Mouse (Mus musculus): ENCODE measurements around the gene Arhgap44. TPM values are rescaled to one million over a fixed set of nuclear protein-coding genes. Genes with fewer than 3 reads are reported as not detected.

The Arhgap44 gene
- polyA plus RNA-seq, 1 experiment, result 82.9 TPM

DNA sequence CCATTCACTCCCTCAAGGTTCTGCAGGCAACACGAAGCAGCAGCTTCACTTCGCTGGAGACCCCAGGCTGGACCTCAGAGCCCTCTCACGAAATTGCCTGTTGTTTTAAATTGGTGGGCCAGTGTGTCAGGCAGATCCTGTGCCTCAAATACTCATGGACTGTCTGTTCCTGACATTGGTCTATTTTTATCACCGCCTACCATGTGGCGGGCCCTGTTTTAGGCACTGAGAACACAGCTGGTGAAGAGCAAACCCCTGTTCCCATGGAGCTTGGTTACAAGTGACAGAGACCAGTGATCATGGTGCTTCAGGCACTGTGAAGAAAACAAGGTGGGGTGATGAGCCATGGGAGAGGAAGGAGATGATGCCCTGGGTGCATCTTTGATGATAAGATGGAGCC is 93.2 kb downstream of the Arhgap44 start:
- TF ChIP-seq CTCF (IDR thresholded peaks at IDR 0.05; ENCODE audit: borderline replicate concordance, insufficient read depth, low read depth, low read length) (no peak), POLR2A (IDR thresholded peaks at IDR 0.05; ENCODE audit: borderline replicate concordance, insufficient read depth, low read length) (no peak)
- Histone ChIP-seq H3K4me1 (ENCODE audit: control insufficient read depth, insufficient read depth, low read length) (no peaks in the 10 kb centered on the region), H3K4me3 (replicated peaks; ENCODE audit: insufficient read depth, low read depth, low read length) (no peak overlapping the region), H3K27me3 (ENCODE audit: control insufficient read depth, insufficient read depth, low read length) (no peaks in the 10 kb centered on the region), H3K27ac (ENCODE audit: insufficient read depth, low read length) (no peak overlapping the region)
- DNase-seq, result no peak
- WGBS, result 89% methylated on average over 5 of the region's 5 CpGs

DNA sequence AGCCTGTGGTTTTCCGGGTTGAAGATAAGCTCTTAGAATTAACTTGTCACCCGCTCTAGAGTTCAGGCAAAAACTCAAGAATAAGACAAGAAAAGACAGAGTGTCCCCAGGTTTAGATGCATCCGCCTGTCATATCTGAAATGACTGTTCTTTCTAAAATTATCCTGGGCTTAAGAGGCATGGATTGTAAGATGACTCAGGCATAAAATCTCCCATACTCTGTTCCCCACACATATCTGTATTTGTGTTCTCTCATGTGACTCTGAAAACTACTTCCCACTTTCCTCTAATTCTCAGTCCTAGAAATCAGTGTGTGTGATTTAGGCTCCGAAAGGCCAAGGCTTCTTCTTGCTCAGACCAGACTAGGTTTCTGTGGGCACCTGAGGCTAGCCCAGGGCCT is 93.7 kb downstream of the Arhgap44 start:
- WGBS, result 86% methylated on average over 4 of the region's 4 CpGs
- no peaks in the 10 kb centered on the region for H3K27me3 ChIP-seq (ENCODE audit: control insufficient read depth, insufficient read depth, low read length)
- no peak overlapping the region for H3K27ac ChIP-seq (ENCODE audit: insufficient read depth, low read length)
- no peak overlapping the region for H3K4me3 ChIP-seq (replicated peaks; ENCODE audit: insufficient read depth, low read depth, low read length)
- TF ChIP-seq CTCF (IDR thresholded peaks at IDR 0.05; ENCODE audit: borderline replicate concordance, insufficient read depth, low read depth, low read length) (no peak), POLR2A (IDR thresholded peaks at IDR 0.05; ENCODE audit: borderline replicate concordance, insufficient read depth, low read length) (no peak)
- H3K4me1 ChIP-seq (ENCODE audit: control insufficient read depth, insufficient read depth, low read length), result no peaks in the 10 kb centered on the region
- no peak for DNase-seq

DNA sequence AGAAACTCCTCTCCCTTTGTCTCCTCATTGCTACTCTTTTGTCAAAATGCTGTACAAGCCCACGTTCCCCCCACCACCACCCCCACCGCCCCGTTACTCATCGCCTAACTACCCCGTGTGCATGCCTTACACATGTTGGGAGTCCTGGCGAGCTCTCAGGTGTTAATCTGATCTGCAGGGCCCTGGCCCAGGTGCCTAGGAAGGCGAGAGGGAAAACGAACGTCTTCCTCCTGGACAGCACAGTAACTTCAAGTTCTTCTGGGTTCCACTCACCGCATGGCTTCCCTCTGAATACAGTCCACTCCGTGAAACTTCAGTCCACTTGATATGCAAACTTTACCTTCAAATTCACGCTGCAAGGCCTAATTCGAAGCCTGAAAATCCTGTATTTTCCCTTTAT is 97.6 kb downstream of the Arhgap44 start:
- DNase-seq, result no peak

DNA sequence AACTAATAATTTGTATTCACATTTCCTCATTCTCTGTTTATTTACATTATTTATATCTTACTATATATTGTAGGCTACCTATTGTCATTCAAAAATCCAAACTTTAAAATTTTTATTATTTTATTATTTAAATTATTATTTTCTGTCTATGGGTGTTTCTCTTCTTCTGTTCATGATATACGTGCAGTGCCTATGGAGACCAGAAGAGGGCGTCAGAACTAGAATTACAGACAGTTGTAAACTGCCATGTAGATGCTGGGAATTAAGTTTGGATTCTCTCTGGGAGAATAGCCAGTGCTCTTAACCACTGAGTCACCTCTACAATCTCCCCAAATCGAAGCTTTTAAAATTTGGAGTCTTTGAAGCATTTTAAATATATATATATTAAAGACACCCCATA is 101.3 kb downstream of the Arhgap44 start:
- Histone ChIP-seq H3K4me1 (ENCODE audit: control insufficient read depth, insufficient read depth, low read length) (0 out of 2 replicates have a peak, but pooled peaks cover 4% of the 10 kb centered on the region), H3K4me3 (replicated peaks; ENCODE audit: insufficient read depth, low read depth, low read length) (no peak overlapping the region), H3K27me3 (ENCODE audit: control insufficient read depth, insufficient read depth, low read length) (no peaks in the 10 kb centered on the region), H3K27ac (ENCODE audit: insufficient read depth, low read length) (no peak overlapping the region)
- DNase-seq, result peak in 1 of 2 experiments; percentile 21
- WGBS, result 65% methylated on average over 3 of the region's 3 CpGs
- TF ChIP-seq CTCF (IDR thresholded peaks at IDR 0.05; ENCODE audit: borderline replicate concordance, insufficient read depth, low read depth, low read length) (peak; percentile 12; the same call in 1 of the 2 replicates), POLR2A (IDR thresholded peaks at IDR 0.05; ENCODE audit: borderline replicate concordance, insufficient read depth, low read length) (no peak)

More for the DNA sequence above, 97.6 kb downstream of the Arhgap44 start:
- no peak overlapping the region for H3K27ac ChIP-seq (ENCODE audit: insufficient read depth, low read length)
- no peaks in the 10 kb centered on the region for H3K4me1 ChIP-seq (ENCODE audit: control insufficient read depth, insufficient read depth, low read length)
- no peak for TF ChIP-seq CTCF (IDR thresholded peaks at IDR 0.05; ENCODE audit: borderline replicate concordance, insufficient read depth, low read depth, low read length)
- TF ChIP-seq POLR2A (IDR thresholded peaks at IDR 0.05; ENCODE audit: borderline replicate concordance, insufficient read depth, low read length), result no peak
- WGBS, result 64% methylated on average over 13 of the region's 13 CpGs
- H3K4me3 ChIP-seq (replicated peaks; ENCODE audit: insufficient read depth, low read depth, low read length), result no peak overlapping the region
- H3K27me3 ChIP-seq (ENCODE audit: control insufficient read depth, insufficient read depth, low read length), result no peaks in the 10 kb centered on the region

DNA sequence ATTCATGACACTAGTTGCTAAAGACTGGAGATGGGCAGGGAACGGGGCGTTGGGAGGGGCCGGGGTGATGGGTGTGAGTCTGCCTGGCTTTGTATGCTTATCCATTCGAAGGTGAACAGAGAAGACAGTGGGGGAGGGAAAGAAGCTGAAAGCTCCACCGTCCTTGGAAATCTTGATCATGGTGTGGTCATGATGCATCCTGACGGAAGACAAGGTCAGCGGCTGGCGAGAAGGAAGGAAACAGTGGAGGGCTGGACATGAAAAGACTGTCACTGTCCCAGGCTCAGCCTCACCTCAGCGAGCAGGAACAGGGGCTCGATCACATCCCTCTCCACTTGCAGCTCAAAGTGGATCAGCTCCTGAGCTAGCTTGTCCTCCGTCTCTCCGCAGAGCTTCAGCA is 103.2 kb downstream of the Arhgap44 start:
- peaks cover 4% of the 10 kb centered on the region; the same call in 1 of the 2 replicates for H3K4me1 ChIP-seq (ENCODE audit: control insufficient read depth, insufficient read depth, low read length)
- H3K27ac ChIP-seq (ENCODE audit: insufficient read depth, low read length), result no peak overlapping the region
- 86% methylated on average over 12 of the region's 12 CpGs for WGBS
- DNase-seq, result no peak
- no peak for TF ChIP-seq CTCF (IDR thresholded peaks at IDR 0.05; ENCODE audit: borderline replicate concordance, insufficient read depth, low read depth, low read length)
- TF ChIP-seq POLR2A (IDR thresholded peaks at IDR 0.05; ENCODE audit: borderline replicate concordance, insufficient read depth, low read length), result no peak
- no peaks in the 10 kb centered on the region for H3K27me3 ChIP-seq (ENCODE audit: control insufficient read depth, insufficient read depth, low read length)
- H3K4me3 ChIP-seq (replicated peaks; ENCODE audit: insufficient read depth, low read depth, low read length), result no peak overlapping the region

DNA sequence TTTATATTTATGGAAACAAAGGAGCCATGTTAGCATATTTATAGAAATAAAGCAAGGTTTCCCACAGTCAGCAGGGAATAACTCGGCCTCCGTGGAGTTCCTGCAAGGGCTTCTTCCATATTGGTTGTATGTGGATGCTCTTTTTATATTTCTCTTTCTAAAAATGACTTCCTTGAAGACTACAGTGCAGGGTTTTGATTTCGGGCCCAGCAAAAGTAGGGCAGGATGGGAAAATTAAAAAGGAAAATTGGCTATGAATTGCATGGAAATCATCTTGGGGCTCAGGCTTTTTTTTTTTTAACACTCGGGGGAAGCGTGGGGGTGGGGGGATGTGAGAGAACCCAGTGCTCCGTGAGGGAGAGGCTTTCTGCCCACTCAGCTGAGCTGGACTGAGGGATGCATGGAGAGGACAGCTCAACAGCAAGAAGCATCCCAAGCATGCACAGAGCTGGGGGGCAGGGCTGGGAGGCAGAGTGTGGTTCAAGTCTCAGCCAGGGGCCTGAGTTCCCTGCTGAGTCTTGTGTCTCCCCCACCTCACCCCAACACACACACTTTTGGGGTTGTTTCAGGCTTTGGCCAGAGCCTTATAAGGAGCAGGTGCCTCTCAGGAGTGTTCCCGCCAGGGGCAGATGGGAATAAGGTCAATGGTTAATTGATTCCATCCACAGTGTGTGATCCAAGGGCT is 104.4 kb downstream of the Arhgap44 start:
- Histone ChIP-seq H3K27ac (ENCODE audit: insufficient read depth, low read length) (no peak overlapping the region), H3K27me3 (ENCODE audit: control insufficient read depth, insufficient read depth, low read length) (no peaks in the 10 kb centered on the region), H3K4me3 (replicated peaks; ENCODE audit: insufficient read depth, low read depth, low read length) (no peak overlapping the region), H3K4me1 (ENCODE audit: control insufficient read depth, insufficient read depth, low read length) (peaks cover 14% of the 10 kb centered on the region; the same call in 1 of the 2 replicates)
- TF ChIP-seq CTCF (IDR thresholded peaks at IDR 0.05; ENCODE audit: borderline replicate concordance, insufficient read depth, low read depth, low read length) (no peak), POLR2A (IDR thresholded peaks at IDR 0.05; ENCODE audit: borderline replicate concordance, insufficient read depth, low read length) (no peak)
- WGBS, result 49% methylated on average over 7 of the region's 7 CpGs
- no peak for DNase-seq

DNA sequence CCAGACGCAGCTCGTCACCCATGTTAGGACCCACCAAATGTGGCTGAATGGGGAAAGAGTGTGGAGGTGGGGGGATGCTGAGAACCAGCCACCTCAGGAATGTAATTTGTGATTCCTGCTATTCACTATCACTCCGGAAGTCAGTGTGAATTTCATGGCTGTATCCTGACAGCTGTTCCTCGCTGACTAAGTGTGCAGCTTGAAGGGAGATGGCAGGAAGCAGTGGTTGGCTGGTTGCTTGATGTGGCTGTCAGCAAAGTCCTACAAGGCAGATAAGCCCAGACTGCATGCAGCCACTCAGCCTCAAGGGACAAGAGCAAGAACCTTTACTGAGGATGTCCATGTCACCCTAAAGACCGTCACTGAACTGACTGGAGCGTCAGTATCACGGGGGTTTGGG is 107.2 kb downstream of the Arhgap44 start:
- DNase-seq, result no peak
- 81% methylated on average over 7 of the region's 7 CpGs for WGBS
- TF ChIP-seq CTCF (IDR thresholded peaks at IDR 0.05; ENCODE audit: borderline replicate concordance, insufficient read depth, low read depth, low read length), result no peak
- no peak for TF ChIP-seq POLR2A (IDR thresholded peaks at IDR 0.05; ENCODE audit: borderline replicate concordance, insufficient read depth, low read length)
- Histone ChIP-seq H3K27me3 (ENCODE audit: control insufficient read depth, insufficient read depth, low read length) (no peaks in the 10 kb centered on the region), H3K27ac (ENCODE audit: insufficient read depth, low read length) (no peak overlapping the region), H3K4me3 (replicated peaks; ENCODE audit: insufficient read depth, low read depth, low read length) (no peak overlapping the region), H3K4me1 (ENCODE audit: control insufficient read depth, insufficient read depth, low read length) (peaks cover 18% of the 10 kb centered on the region)

DNA sequence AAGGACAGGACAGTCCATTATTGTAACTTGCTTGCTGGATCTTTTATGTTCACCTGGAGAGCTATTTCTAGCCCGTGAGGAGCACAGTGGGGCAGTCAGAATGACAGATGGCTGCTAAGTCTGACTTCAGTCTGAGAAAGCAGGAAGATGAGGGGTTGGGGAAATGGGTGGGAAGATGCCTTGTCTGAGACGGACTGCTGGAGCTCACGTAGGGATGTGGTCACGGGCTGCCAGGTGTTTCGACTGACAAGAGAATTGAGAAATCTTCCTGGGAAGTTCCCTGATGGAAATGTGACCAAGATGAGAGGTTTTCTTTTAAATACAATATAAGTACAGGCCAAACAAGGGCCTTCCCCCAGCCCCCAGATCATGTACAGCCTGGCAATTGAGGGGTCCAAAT is 108.5 kb downstream of the Arhgap44 start:
- Histone ChIP-seq H3K27ac (ENCODE audit: insufficient read depth, low read length) (no peak overlapping the region), H3K4me3 (replicated peaks; ENCODE audit: insufficient read depth, low read depth, low read length) (no peak overlapping the region), H3K4me1 (ENCODE audit: control insufficient read depth, insufficient read depth, low read length) (peaks cover 25% of the 10 kb centered on the region), H3K27me3 (ENCODE audit: control insufficient read depth, insufficient read depth, low read length) (no peaks in the 10 kb centered on the region)
- WGBS, result 24% methylated on average over 5 of the region's 5 CpGs
- peak; percentile 35 to 49 for DNase-seq
- TF ChIP-seq POLR2A (IDR thresholded peaks at IDR 0.05; ENCODE audit: borderline replicate concordance, insufficient read depth, low read length) (no peak), CTCF (IDR thresholded peaks at IDR 0.05; ENCODE audit: borderline replicate concordance, insufficient read depth, low read depth, low read length) (no peak)
